Mouse (Mus musculus): ENCODE results near the gene Arhgap33. TPM values are rescaled to one million over a fixed set of nuclear protein-coding genes. Genes with fewer than 3 reads are reported as not detected.
"Not testable (repeated sequence)": the region's sequence is repeated elsewhere in the genome, so short reads cannot be mapped to it uniquely, and the experiment has no call there.

The Arhgap33 gene
- polyA plus RNA-seq, 1 experiment from 2014 or later: 135 TPM

DNA sequence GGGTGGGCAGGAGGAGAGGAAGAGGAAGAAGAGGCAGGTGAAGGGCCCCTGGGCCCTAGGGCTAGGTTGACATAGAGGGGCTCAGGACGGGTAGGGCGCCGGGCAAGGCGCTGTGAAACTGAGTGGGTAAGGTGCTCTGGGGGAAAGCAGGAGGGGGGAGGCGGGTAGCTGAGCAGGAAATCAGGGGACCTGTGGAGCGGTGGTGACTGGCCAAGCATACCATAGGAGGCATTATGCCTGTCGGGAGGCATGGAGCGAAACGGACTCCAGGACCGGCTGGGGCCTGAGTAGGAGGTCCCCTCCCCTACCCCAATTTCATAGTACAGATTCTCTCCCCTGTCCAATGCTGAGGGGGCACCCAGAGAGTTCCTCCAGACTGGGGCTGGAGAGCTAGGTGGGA lies 12.0 kb downstream of the Arhgap33 start:
- H3K27ac ChIP-seq (replicated peaks): no peak overlapping the region
- no peak for ATAC-seq (ENCODE audit: low FRiP score, low read depth)
- no peak overlapping the region for H3K4me3 ChIP-seq
- peaks cover 49% of the 10 kb centered on the region for H3K36me3 ChIP-seq
- no peaks in the 10 kb centered on the region for H3K27me3 ChIP-seq
- no peak overlapping the region for H3K4me2 ChIP-seq
- no peaks in the 10 kb centered on the region for H3K4me1 ChIP-seq (replicated peaks)
- H3K9ac ChIP-seq: no peak overlapping the region
- no peaks in the 10 kb centered on the region for H3K9me3 ChIP-seq
- 86% methylated on average over 10 of the region's 10 CpGs for WGBS

GRCm38 (mm10) chr7:30520856-30521255 lies 14.0 kb downstream of the Arhgap33 start:
- H3K9me3 ChIP-seq: no peaks in the 10 kb centered on the region
- H3K4me2 ChIP-seq: no peak overlapping the region
- no peaks in the 10 kb centered on the region for H3K27me3 ChIP-seq
- no peak overlapping the region for H3K9ac ChIP-seq
- ATAC-seq (ENCODE audit: low FRiP score, low read depth): peak; percentile 12; the same call in 1 of the 2 replicates
- 69% methylated on average over 5 of the region's 5 CpGs for WGBS
- peaks cover 31% of the 10 kb centered on the region for H3K36me3 ChIP-seq
- H3K4me1 ChIP-seq (replicated peaks): no peaks in the 10 kb centered on the region
- H3K27ac ChIP-seq (replicated peaks): no peak overlapping the region
- no peak overlapping the region for H3K4me3 ChIP-seq

GRCm38 (mm10) chr7:30520396-30520795 lies 14.5 kb downstream of the Arhgap33 start:
- Histone ChIP-seq H3K4me1 (replicated peaks) (no peaks in the 10 kb centered on the region), H3K27ac (replicated peaks) (no peak overlapping the region), H3K9ac (no peak overlapping the region), H3K4me2 (no peak overlapping the region), H3K9me3 (no peaks in the 10 kb centered on the region), H3K27me3 (no peaks in the 10 kb centered on the region), H3K36me3 (peaks cover 26% of the 10 kb centered on the region), H3K4me3 (no peak overlapping the region)
- WGBS: 60% methylated on average over 4 of the region's 4 CpGs
- ATAC-seq (ENCODE audit: low FRiP score, low read depth): no peak; the same call in 1 of the 2 replicates

GRCm38 (mm10) chr7:30518325-30518724 lies 16.5 kb downstream of the Arhgap33 start:
- Histone ChIP-seq H3K4me1 (replicated peaks) (no peaks in the 10 kb centered on the region), H3K9ac (no peak overlapping the region), H3K27ac (replicated peaks) (no peak overlapping the region), H3K27me3 (no peaks in the 10 kb centered on the region), H3K36me3 (peaks cover 7% of the 10 kb centered on the region), H3K9me3 (no peaks in the 10 kb centered on the region), H3K4me2 (no peak overlapping the region), H3K4me3 (no peak overlapping the region)
- WGBS: 50% methylated on average over 8 of the region's 8 CpGs
- ATAC-seq (ENCODE audit: low FRiP score, low read depth): no peak

DNA sequence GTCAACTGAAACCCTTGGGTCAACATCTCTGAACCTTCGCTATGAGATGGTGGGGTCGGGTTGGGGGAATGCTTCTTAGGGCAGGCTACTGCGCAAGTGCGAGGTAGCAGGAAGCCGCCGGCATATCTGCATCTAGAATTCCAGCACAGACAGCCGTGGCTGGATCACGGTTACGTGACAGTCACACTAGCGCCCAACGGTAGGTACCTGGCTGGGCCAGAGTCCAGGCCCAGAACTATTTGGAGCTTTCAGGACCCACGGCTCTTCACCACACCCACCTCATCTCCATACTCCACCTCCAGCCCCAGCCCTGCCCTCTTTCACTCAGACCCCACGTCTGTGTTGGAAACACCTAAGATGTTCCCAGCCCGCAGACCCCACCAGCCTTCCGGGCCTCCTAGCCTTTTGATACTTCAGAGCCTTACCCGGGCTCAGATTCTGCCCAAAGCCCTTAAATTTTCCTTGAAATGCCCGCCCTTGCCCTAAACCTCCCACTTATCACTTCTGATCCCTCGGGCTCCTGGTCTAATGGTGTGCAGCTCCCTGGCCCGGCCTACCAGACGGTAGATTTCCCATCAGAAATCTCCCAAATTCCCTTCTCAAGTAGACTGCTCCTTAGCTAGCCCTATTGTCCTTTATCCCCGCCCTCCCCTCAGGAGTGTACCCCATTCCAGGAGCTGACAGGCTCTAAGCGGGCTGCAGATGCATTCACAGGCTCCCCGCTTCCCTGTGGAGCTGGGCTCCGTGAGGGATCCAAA lies 19.7 kb downstream of the Arhgap33 start:
- Histone ChIP-seq H3K4me1 (replicated peaks) (no peaks in the 10 kb centered on the region), H3K9ac (no peak overlapping the region), H3K4me3 (no peak overlapping the region), H3K36me3 (no peaks in the 10 kb centered on the region), H3K27me3 (no peaks in the 10 kb centered on the region), H3K4me2 (no peak overlapping the region), H3K9me3 (no peaks in the 10 kb centered on the region), H3K27ac (replicated peaks) (no peak overlapping the region)
- 58% methylated on average over 24 of the region's 24 CpGs for WGBS
- ATAC-seq (ENCODE audit: low FRiP score, low read depth): no peak

GRCm38 (mm10) chr7:30508061-30508460 lies 26.8 kb downstream of the Arhgap33 start:
- H3K27me3 ChIP-seq: no peaks in the 10 kb centered on the region
- no peak overlapping the region for H3K27ac ChIP-seq (replicated peaks)
- H3K9me3 ChIP-seq: no peaks in the 10 kb centered on the region
- H3K4me1 ChIP-seq (replicated peaks): no peaks in the 10 kb centered on the region
- WGBS: 76% methylated on average over 4 of the region's 4 CpGs
- ATAC-seq (ENCODE audit: low FRiP score, low read depth): no peak
- no peak overlapping the region for H3K9ac ChIP-seq
- no peaks in the 10 kb centered on the region for H3K36me3 ChIP-seq
- no peak overlapping the region for H3K4me2 ChIP-seq
- no peak overlapping the region for H3K4me3 ChIP-seq

DNA sequence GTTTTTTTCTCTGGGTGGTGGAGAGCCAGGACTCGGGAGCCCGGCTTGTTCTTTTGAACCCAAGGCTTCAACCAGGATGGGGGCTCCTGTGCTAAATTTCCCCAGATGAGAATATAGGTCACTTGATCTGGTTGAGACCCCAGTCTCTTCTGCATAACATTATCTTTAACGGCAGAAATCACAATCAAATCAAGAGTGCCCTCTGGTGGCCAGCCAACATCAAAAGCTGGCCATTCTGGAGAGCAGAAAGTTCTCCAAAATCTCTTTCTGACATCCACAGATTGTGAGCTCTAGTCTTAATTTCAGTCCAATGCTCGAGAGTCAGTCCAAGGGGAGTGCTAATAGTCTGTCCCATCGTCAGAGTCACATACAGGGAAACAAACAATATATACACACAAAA lies 33.7 kb downstream of the Arhgap33 start:
- not testable (repeated sequence) for ATAC-seq (ENCODE audit: low FRiP score, low read depth); H3K36me3 ChIP-seq

DNA sequence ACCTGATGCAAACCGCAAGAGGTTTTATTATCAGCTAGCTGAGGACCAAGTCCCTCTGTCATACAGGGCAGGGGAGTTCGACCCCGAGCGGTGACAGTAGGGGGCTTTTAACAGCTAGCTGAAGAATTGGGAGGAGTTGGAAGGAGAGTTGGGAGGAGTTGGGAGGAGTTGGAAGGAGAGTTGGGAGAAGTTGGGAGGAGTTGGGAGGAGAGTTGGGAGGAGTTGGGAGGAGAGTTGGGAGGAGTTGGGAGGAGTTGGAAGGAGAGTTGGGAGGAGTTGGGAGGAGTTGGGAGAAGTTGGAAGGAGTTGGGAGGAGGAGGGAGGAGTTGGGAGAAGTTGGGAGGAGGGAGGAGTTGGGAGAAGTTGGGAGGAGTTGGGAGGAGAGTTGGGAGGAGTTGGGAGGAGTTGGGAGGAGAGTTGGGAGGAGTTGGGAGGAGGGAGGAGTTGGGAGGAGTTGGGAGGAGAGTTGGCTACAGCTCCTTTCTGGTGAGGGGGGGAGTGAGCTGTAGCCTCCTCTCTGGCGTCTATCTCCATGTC lies 39.3 kb downstream of the Arhgap33 start:
- not testable (repeated sequence) for H3K9me3 ChIP-seq; H3K9ac ChIP-seq; H3K4me3 ChIP-seq; H3K36me3 ChIP-seq; H3K4me1 ChIP-seq (replicated peaks); H3K4me2 ChIP-seq; ATAC-seq (ENCODE audit: low FRiP score, low read depth); H3K27me3 ChIP-seq; H3K27ac ChIP-seq (replicated peaks)
- 65% methylated on average over 5 of the region's 5 CpGs for WGBS

More for the DNA sequence above, 33.7 kb downstream of the Arhgap33 start:
- H3K4me3 ChIP-seq; H3K4me2 ChIP-seq; H3K4me1 ChIP-seq (replicated peaks); H3K27ac ChIP-seq (replicated peaks); H3K9ac ChIP-seq; H3K9me3 ChIP-seq; H3K27me3 ChIP-seq: not testable (repeated sequence)
- 77% methylated on average over 5 of the region's 5 CpGs for WGBS

GRCm38 (mm10) chr7:30493401-30493931 lies 41.4 kb downstream of the Arhgap33 start, which contains the start of gene Prodh2:
Prodh2 (plus strand) TSS chr7:30493622.
- WGBS: 49% methylated on average over 11 of the region's 11 CpGs

DNA sequence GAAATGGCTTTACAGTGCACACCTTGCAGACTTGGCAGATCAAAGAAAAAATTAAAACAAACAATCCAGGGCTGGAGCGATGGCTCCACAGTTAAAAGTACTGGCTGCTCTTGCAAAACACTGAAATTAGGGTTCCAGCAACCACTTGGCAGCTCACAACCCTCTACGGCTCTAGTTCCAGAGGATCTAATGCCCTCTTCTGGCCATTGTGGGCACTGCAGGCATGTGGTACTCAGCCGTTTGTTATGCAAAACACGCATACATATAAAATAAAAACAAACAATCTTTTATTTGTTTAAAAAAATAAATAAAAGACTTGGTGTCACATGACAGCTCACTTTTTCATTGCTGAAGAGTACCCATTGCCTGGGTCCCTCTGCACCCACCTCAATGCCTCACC lies 42.1 kb downstream of the Arhgap33 start:
- Histone ChIP-seq H3K4me2 (no peak overlapping the region), H3K9me3 (no peaks in the 10 kb centered on the region), H3K27me3 (0 out of 2 replicates have a peak, but pooled peaks cover 2% of the 10 kb centered on the region), H3K27ac (replicated peaks) (no peak overlapping the region), H3K4me1 (replicated peaks) (no peaks in the 10 kb centered on the region), H3K4me3 (no peak overlapping the region), H3K36me3 (no peaks in the 10 kb centered on the region), H3K9ac (no peak overlapping the region)
- WGBS: 12% methylated on average over 4 of the region's 4 CpGs
- ATAC-seq (ENCODE audit: low FRiP score, low read depth): no peak

More at GRCm38 (mm10) chr7:30493401-30493931, 41.4 kb downstream of the Arhgap33 start, which contains the start of gene Prodh2:
- Histone ChIP-seq H3K4me3 (no peak within 1 kb of the TSS), H3K9me3 (no peaks in the 10 kb centered on the region), H3K9ac (no peak within 1 kb of the TSS), H3K4me1 (replicated peaks) (no peaks in the 10 kb centered on the region), H3K4me2 (no peak within 1 kb of the TSS), H3K27me3 (0 out of 2 replicates have a peak, but pooled peaks cover 2% of the 10 kb centered on the region), H3K27ac (replicated peaks) (no peak within 1 kb of the TSS), H3K36me3 (no peaks in the 10 kb centered on the region)
- no peak for ATAC-seq (ENCODE audit: low FRiP score, low read depth)

- Histone ChIP-seq H3K27me3 (0 out of 2 replicates have a peak, but pooled peaks cover 2% of the 10 kb centered on the region), H3K4me1 (replicated peaks) (no peaks in the 10 kb centered on the region), H3K27ac (replicated peaks) (no peak overlapping the region), H3K9me3 (no peaks in the 10 kb centered on the region), H3K4me2 (no peak overlapping the region), H3K4me3 (no peak overlapping the region), H3K9ac (no peak overlapping the region), H3K36me3 (no peaks in the 10 kb centered on the region)
- no peak for ATAC-seq (ENCODE audit: low FRiP score, low read depth)
- WGBS: 21% methylated on average over 6 of the region's 6 CpGs
Measured at GRCm38 (mm10) chr7:30490957-30491307, 43.9 kb downstream of the Arhgap33 start.

- Histone ChIP-seq H3K9me3 (no peaks in the 10 kb centered on the region), H3K9ac (no peak overlapping the region), H3K4me3 (no peak overlapping the region), H3K36me3 (no peaks in the 10 kb centered on the region), H3K27ac (replicated peaks) (no peak overlapping the region), H3K4me2 (no peak overlapping the region), H3K4me1 (replicated peaks) (no peaks in the 10 kb centered on the region), H3K27me3 (0 out of 2 replicates have a peak, but pooled peaks cover 2% of the 10 kb centered on the region)
- 29% methylated on average over 16 of the region's 16 CpGs for WGBS
- no peak for ATAC-seq (ENCODE audit: low FRiP score, low read depth)
Measured at GRCm38 (mm10) chr7:30490251-30490956, 44.5 kb downstream of the Arhgap33 start.

All from hindbrain, embryonic 15.5 days (tissue).